Mouse (Mus musculus): ENCODE measurements around the gene Uchl5.

Gene Uchl5

GRCm38 (mm10) chr1:143776446-143777411 lies at the start of gene Uchl5, which contains the start of gene Trove2:
Uchl5 (plus strand) TSS chr1:143777272.
Trove2 (minus strand) TSS chr1:143777068.
- peak; percentile 94 to 96 for DNase-seq (ENCODE audit: low spot score in 2 of 2)

GRCm38 (mm10) chr1:143727701-143728445 lies 49.2 kb upstream of the Uchl5 start:
- DNase-seq (ENCODE audit: low spot score in 2 of 2): peak in 1 of 2 experiments; percentile 15

GRCm38 (mm10) chr1:143730899-143731298 lies 46.2 kb upstream of the Uchl5 start:
- DNase-seq (ENCODE audit: low spot score in 2 of 2): no peak

- no peak for DNase-seq (ENCODE audit: low spot score in 2 of 2)
Observed at GRCm38 (mm10) chr1:143731691-143732090, 45.4 kb upstream of the Uchl5 start.

GRCm38 (mm10) chr1:143733914-143734410 lies 43.1 kb upstream of the Uchl5 start:
- no peak for DNase-seq (ENCODE audit: low spot score in 2 of 2)

GRCm38 (mm10) chr1:143738811-143739210 lies 38.3 kb upstream of the Uchl5 start:
- no peak for DNase-seq (ENCODE audit: low spot score in 2 of 2)

GRCm38 (mm10) chr1:143739361-143740350 lies 37.4 kb upstream of the Uchl5 start:
- DNase-seq (ENCODE audit: low spot score in 2 of 2): peak; percentile 86 to 89

GRCm38 (mm10) chr1:143740581-143740980 lies 36.5 kb upstream of the Uchl5 start:
- DNase-seq (ENCODE audit: low spot score in 2 of 2): no peak

- DNase-seq (ENCODE audit: low spot score in 2 of 2): no peak
Observed at GRCm38 (mm10) chr1:143741331-143741730, 35.7 kb upstream of the Uchl5 start.

- DNase-seq (ENCODE audit: low spot score in 2 of 2): no peak
Observed at GRCm38 (mm10) chr1:143742186-143742585, 34.9 kb upstream of the Uchl5 start.

- no peak for DNase-seq (ENCODE audit: low spot score in 2 of 2)
Observed at GRCm38 (mm10) chr1:143745871-143746270, 31.2 kb upstream of the Uchl5 start.

GRCm38 (mm10) chr1:143762159-143762558 lies 14.9 kb upstream of the Uchl5 start:
- DNase-seq (ENCODE audit: low spot score in 2 of 2): no peak

- DNase-seq (ENCODE audit: low spot score in 2 of 2): no peak
Observed at GRCm38 (mm10) chr1:143764443-143764842, 12.6 kb upstream of the Uchl5 start.

GRCm38 (mm10) chr1:143765801-143766200 lies 11.3 kb upstream of the Uchl5 start:
- no peak for DNase-seq (ENCODE audit: low spot score in 2 of 2)

GRCm38 (mm10) chr1:143766238-143766637 lies 10.8 kb upstream of the Uchl5 start:
- no peak for DNase-seq (ENCODE audit: low spot score in 2 of 2)

- DNase-seq (ENCODE audit: low spot score in 2 of 2): no peak
Observed at GRCm38 (mm10) chr1:143770444-143771109, 6.5 kb upstream of the Uchl5 start.

- no peak for DNase-seq (ENCODE audit: low spot score in 2 of 2)
Observed at GRCm38 (mm10) chr1:143773082-143773481, 4.0 kb upstream of the Uchl5 start.

- no peak for DNase-seq (ENCODE audit: low spot score in 2 of 2)
Observed at GRCm38 (mm10) chr1:143773909-143774308, 3.2 kb upstream of the Uchl5 start.

- peak in 1 of 2 experiments; percentile 1 for DNase-seq (ENCODE audit: low spot score in 2 of 2)
Observed at GRCm38 (mm10) chr1:143777558-143778218, 616 bp downstream of the Uchl5 start.

Data from urinary bladder, adult 18-20 months (tissue).